Mouse (Mus musculus): ENCODE results near the gene Leng1. TPM values are rescaled to one million over a fixed set of nuclear protein-coding genes. Genes with fewer than 3 reads are reported as not detected.

Leng1 gene
- polyA plus RNA-seq, 1 experiment = 4.5 TPM

- no peak for DNase-seq (ENCODE audit: low read depth)
Measured at GRCm38 (mm10) chr7:3629543-3630477, 35.8 kb downstream of the Leng1 start, which contains the start of the genes Tfpt and Prpf31. Gene Tfpt, minus strand, starts transcription at chr7:3629929. Gene Prpf31, plus strand, starts transcription at chr7:3629985.

- no peak for DNase-seq (ENCODE audit: low read depth)
Measured at GRCm38 (mm10) chr7:3629030-3629429, 36.6 kb downstream of the Leng1 start.

- DNase-seq (ENCODE audit: low read depth) = peak; percentile 73
Measured at GRCm38 (mm10) chr7:3617242-3617995, 48.2 kb downstream of the Leng1 start, which contains the start of gene Ndufa3. Gene Ndufa3, plus strand, starts transcription at chr7:3617373.

- no peak for DNase-seq (ENCODE audit: low read depth)
Measured at GRCm38 (mm10) chr7:3616389-3617241, 49.0 kb downstream of the Leng1 start.

DNA sequence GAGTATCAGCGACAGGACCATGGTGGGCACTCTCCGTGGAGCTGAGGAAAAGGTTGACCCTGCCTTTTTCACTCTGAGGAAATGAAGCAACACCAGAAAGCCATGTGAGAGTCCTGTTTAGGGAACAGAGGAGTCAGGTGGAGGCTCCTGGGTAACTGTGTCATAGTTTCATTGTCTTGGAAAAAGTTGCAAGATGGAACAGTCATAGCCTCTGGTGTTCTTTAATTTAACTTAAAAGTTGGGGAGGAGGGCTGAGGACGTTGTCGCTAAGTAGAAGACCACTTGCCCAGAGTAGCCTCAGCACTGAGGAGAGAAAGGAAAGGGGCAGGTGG, 49.6 kb downstream of the Leng1 start, which contains the start of gene Oscar:
Oscar (minus strand) TSS at position 101 of the 332 bp plus-strand sequence.
- no peak for DNase-seq (ENCODE audit: low read depth)

DNA sequence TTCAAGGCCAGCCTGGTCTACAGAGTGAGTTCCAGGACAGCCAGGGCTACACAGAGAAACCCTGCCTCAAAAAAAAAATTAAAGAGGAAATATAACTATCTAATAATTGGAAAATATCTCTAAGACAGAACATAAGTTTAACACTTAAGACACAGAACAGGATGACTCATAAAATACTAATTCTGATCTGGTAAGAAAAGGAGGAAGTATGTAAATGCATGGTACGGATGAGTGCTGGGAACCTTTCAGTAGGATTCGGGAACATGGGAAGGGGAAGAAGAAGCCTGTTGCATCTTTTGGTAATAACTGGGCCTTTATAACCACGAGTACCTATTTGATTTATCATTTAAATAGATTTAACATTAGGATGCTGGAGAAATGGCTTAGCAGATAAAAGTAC, 51.6 kb downstream of the Leng1 start:
- DNase-seq (ENCODE audit: low read depth) = no peak

- no peak for DNase-seq (ENCODE audit: low read depth)
Measured at GRCm38 (mm10) chr7:3611006-3611405, 54.6 kb downstream of the Leng1 start.

DNA sequence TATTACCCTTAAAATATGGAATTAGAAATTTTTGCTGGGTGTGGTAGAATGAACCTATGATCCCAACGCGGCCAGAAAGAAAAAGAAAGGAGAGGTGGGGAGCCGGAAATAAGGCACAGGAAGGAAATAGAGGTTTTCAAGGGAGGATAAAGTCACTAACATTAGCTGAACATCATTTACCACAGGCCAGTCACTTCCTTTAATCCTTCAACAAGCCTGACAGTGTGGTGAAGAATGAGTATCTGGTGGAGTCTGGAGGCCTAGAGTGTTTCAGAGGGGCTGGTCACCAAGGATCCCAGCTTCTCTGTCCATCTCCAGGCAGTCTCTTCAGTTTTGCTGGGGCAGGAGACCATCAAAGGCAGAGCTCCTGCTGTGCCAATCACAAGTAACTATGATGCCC, 55.2 kb downstream of the Leng1 start:
- DNase-seq (ENCODE audit: low read depth) = no peak

Other genes with a start within 250 kb of the Leng1 start
- not detected in 2 replicates for gene Cacng6, start 241.6 kb downstream of the Leng1 start, polyA plus RNA-seq (2012; rRNA removed)
- 0.26 TPM in 1 of 2 replicates, not detected in the other for gene Tarm1, start 163.2 kb downstream of the Leng1 start, polyA plus RNA-seq (2012; rRNA removed)
- 0.20 TPM in 2 replicates for gene Oscar, start 49.7 kb downstream of the Leng1 start, polyA plus RNA-seq (2012; rRNA removed)
- gene Ndufa3, start 48.5 kb downstream of the Leng1 start, polyA plus RNA-seq (2012; rRNA removed) = 230 and 382 TPM in 2 replicates
- 9.3 and 11.5 TPM in 2 replicates for gene Tfpt, start 35.9 kb downstream of the Leng1 start, polyA plus RNA-seq (2012; rRNA removed)
- 28.9 and 29.8 TPM in 2 replicates for gene Prpf31, start 35.9 kb downstream of the Leng1 start, polyA plus RNA-seq (2012; rRNA removed)
- 30.7 and 57.8 TPM in 2 replicates for gene Cnot3, start 20.6 kb downstream of the Leng1 start, polyA plus RNA-seq (2012; rRNA removed)
- 91.0 and 95.0 TPM in 2 replicates for gene Tmc4, start 11.7 kb upstream of the Leng1 start, polyA plus RNA-seq (2012; rRNA removed)
- gene Tsen34, start 27.0 kb upstream of the Leng1 start, polyA plus RNA-seq (2012; rRNA removed) = 100 and 114 TPM in 2 replicates
- 43.9 and 47.7 TPM in 2 replicates for gene Mboat7, start 27.7 kb upstream of the Leng1 start, polyA plus RNA-seq (2012; rRNA removed)
- gene Rps9, start 38.2 kb upstream of the Leng1 start, polyA plus RNA-seq (2012; rRNA removed) = 2,234 and 2,492 TPM in 2 replicates
- gene Pirb, start 54.6 kb upstream of the Leng1 start, polyA plus RNA-seq (2012; rRNA removed) = 10.7 and 16.1 TPM in 2 replicates
- 0.45 and 0.62 TPM in 2 replicates for gene Gm15448, start 159.8 kb upstream of the Leng1 start, polyA plus RNA-seq (2012; rRNA removed)
- 0.43 and 1.3 TPM in 2 replicates for gene Pira2, start 179.2 kb upstream of the Leng1 start, polyA plus RNA-seq (2012; rRNA removed)
- gene Gm14548, start 232.3 kb upstream of the Leng1 start, polyA plus RNA-seq (2012; rRNA removed) = 1.3 and 3.4 TPM in 2 replicates
- gene Lilra6, start 249.7 kb upstream of the Leng1 start, polyA plus RNA-seq (2012; rRNA removed) = 1.8 and 2.0 TPM in 2 replicates

Measured in gonadal fat pad, adult 2 months (tissue).